Mouse (Mus musculus): Measurements from ENCODE around the gene Cecr2.
A peak's percentile ranks its signal among the peaks of the same experiment; 100 is the strongest.
"Not testable (repeated sequence)": the region's sequence is repeated elsewhere in the genome, so short reads cannot be mapped to it uniquely, and the experiment has no call there.

Gene Cecr2

GRCm38 (mm10) chr6:120665816-120666760, at the start of gene Cecr2:
TSS of gene Cecr2 (plus strand) at chr6:120666369.
- DNase-seq (ENCODE audit: low spot score in 2 of 2) = peak; percentile 76 to 88

- peak; percentile 38 to 70 for DNase-seq (ENCODE audit: low spot score in 2 of 2)
Observed at GRCm38 (mm10) chr6:120617586-120617985, 48.6 kb upstream of the Cecr2 start.

- peak; percentile 56 to 70 for DNase-seq (ENCODE audit: low spot score in 2 of 2)
Observed at GRCm38 (mm10) chr6:120618518-120619402, 47.4 kb upstream of the Cecr2 start.

- DNase-seq (ENCODE audit: low spot score in 2 of 2) = no peak
Observed at GRCm38 (mm10) chr6:120620193-120620592, 46.0 kb upstream of the Cecr2 start.

- DNase-seq (ENCODE audit: low spot score in 2 of 2) = no peak
Observed at GRCm38 (mm10) chr6:120625081-120625480, 41.1 kb upstream of the Cecr2 start.

GRCm38 (mm10) chr6:120627096-120627495, 39.1 kb upstream of the Cecr2 start:
- DNase-seq (ENCODE audit: low spot score in 2 of 2) = no peak

GRCm38 (mm10) chr6:120628963-120629362, 37.2 kb upstream of the Cecr2 start:
- no peak for DNase-seq (ENCODE audit: low spot score in 2 of 2)

GRCm38 (mm10) chr6:120635391-120636028, 30.7 kb upstream of the Cecr2 start:
- no peak for DNase-seq (ENCODE audit: low spot score in 2 of 2)

GRCm38 (mm10) chr6:120639547-120639946, 26.6 kb upstream of the Cecr2 start:
- DNase-seq (ENCODE audit: low spot score in 2 of 2) = no peak

GRCm38 (mm10) chr6:120641866-120642378, 24.2 kb upstream of the Cecr2 start:
- no peak for DNase-seq (ENCODE audit: low spot score in 2 of 2)

GRCm38 (mm10) chr6:120643776-120644175, 22.4 kb upstream of the Cecr2 start:
- no peak for DNase-seq (ENCODE audit: low spot score in 2 of 2)

GRCm38 (mm10) chr6:120644346-120645299, 21.5 kb upstream of the Cecr2 start:
- no peak for DNase-seq (ENCODE audit: low spot score in 2 of 2)

- not testable (repeated sequence) for DNase-seq (ENCODE audit: low spot score in 2 of 2)
Observed at GRCm38 (mm10) chr6:120647246-120648028, 18.7 kb upstream of the Cecr2 start.

- no peak for DNase-seq (ENCODE audit: low spot score in 2 of 2)
Observed at GRCm38 (mm10) chr6:120648205-120648604, 18.0 kb upstream of the Cecr2 start.

- no peak for DNase-seq (ENCODE audit: low spot score in 2 of 2)
Observed at GRCm38 (mm10) chr6:120652666-120653065, 13.5 kb upstream of the Cecr2 start.

GRCm38 (mm10) chr6:120655702-120656101, 10.5 kb upstream of the Cecr2 start:
- DNase-seq (ENCODE audit: low spot score in 2 of 2) = no peak

GRCm38 (mm10) chr6:120658848-120659247, 7.3 kb upstream of the Cecr2 start:
- DNase-seq (ENCODE audit: low spot score in 2 of 2) = no peak

- peak; percentile 60 to 79 for DNase-seq (ENCODE audit: low spot score in 2 of 2)
Observed at GRCm38 (mm10) chr6:120665415-120665815, 754 bp upstream of the Cecr2 start.

GRCm38 (mm10) chr6:120666761-120667421, 722 bp downstream of the Cecr2 start:
- peak; percentile 68 to 88 for DNase-seq (ENCODE audit: low spot score in 2 of 2)
